Mouse (Mus musculus): Measurements from ENCODE around the gene Pim3. TPM values are rescaled to one million over a fixed set of nuclear protein-coding genes. Genes with fewer than 3 reads are reported as not detected.
A peak's percentile ranks its signal among the peaks of the same experiment; 100 is the strongest.
"Not testable (repeated sequence)": the region's sequence is repeated elsewhere in the genome, so short reads cannot be mapped to it uniquely, and the experiment has no call there.

Pim3 gene
- 3.1 and 5.0 TPM in 2 replicates for polyA plus RNA-seq (2012; rRNA removed)
- 8.1 and 8.5 TPM in 2 replicates for polyA plus RNA-seq (2014; fragmentation: Nextera tagmentation; extraction: Ambion mirVana)

DNA sequence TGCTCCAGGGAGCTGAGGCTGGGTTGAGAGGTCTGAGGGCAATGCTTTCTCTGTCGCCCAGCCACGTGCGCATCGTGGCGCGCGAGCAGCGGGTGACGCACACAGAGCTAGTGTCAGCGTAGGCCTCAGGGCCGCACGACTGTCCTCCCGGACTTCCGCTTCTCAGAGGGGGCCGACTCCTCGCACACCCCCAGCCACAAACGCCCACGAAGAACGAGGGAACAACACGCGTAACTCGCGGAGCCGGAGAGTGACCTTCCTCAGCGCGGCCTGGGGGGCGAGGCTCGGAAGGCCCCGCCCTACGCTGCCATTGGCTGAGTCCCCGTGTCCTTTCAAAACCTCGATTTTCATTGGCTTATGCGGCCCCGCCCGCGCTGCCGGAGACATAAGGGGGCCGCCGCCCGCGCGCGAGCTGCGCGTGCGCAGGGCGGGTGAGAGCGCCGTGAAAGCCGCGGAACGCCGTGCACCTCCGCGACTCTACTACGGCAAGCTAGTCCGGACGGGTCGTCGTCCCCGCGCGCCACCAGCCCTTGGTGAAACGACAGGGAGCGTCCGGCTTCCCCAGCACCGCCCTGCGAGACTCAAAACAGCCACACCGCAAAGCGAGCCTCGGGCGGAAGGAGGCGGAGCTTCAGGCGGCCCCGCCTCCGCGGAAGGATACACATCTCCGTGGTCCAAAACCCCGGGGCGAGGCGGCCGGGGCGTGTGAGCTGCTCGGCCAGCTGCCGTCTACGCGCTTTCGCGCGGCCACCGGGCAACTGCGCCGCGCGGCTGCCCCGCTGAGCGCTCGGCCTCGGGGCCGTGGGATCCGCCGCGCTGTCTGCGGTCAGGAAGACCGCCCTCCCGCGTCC lies at the start of gene Pim3:
Pim3 (plus strand) TSS at position 415 of the 851 bp plus-strand sequence.
- Histone ChIP-seq H3K4me3 (ENCODE audit: insufficient read depth in 1 of 2, low read depth in 2 of 2, low read length in 2 of 2) (peak within 1 kb of the TSS; percentile 60 to 69), H3K27me3 (ENCODE audit: control insufficient read depth, insufficient read depth, low read length) (no peaks in the 10 kb centered on the region), H3K4me2 (ENCODE audit: low read depth) (peak within 1 kb of the TSS; percentile 83), H3K27ac (no peak within 1 kb of the TSS; the same call in 1 of the 2 replicates), H3K9me3 (ENCODE audit: control insufficient read depth, low read length) (no peaks in the 10 kb centered on the region), H3K9ac (replicated peaks) (peak within 1 kb of the TSS; percentile 48), H3K4me1 (replicated peaks; ENCODE audit: control insufficient read depth in 2 of 2, insufficient read depth in 2 of 2, low read length in 1 of 2) (peaks cover 7 to 12% of the 10 kb centered on the region in 2 experiments), H3K36me3 (replicated peaks; ENCODE audit: control insufficient read depth, insufficient read depth, low read depth) (peaks cover 8% of the 10 kb centered on the region)
- peak; percentile 86 for ATAC-seq (ENCODE audit: insufficient read depth)
- peak; percentile 89 to 91 (median 90) for DNase-seq (ENCODE audit: low read depth in 3 of 3, low spot score in 3 of 3)
- under 1% methylated on average over 106 of the region's 107 CpGs for WGBS (ENCODE audit: insufficient replicate concordance)
- TF ChIP-seq EP300 (IDR thresholded peaks at IDR 0.05; ENCODE audit: low read depth) (0 out of 2 replicates have a peak, but pooled peaks have one; percentile 19), CTCF (IDR thresholded peaks at IDR 0.05; ENCODE audit: low read depth) (peak; percentile 11; the same call in 1 of the 2 replicates)

GRCm38 (mm10) chr15:88813262-88813661 lies 48.7 kb upstream of the Pim3 start:
- peaks cover 0 to under 1% of the 10 kb centered on the region in 2 experiments; a peak in 2 of 4 replicates for H3K4me1 ChIP-seq (replicated peaks; ENCODE audit: control insufficient read depth in 2 of 2, insufficient read depth in 2 of 2, low read length in 1 of 2)
- DNase-seq (ENCODE audit: low read depth in 3 of 3, low spot score in 3 of 3) (no peak), ATAC-seq (ENCODE audit: insufficient read depth) (no peak)
- H3K36me3 ChIP-seq (replicated peaks; ENCODE audit: control insufficient read depth, insufficient read depth, low read depth), result no peaks in the 10 kb centered on the region; the same call in none of the 2 replicates
- H3K4me3 ChIP-seq (ENCODE audit: insufficient read depth in 1 of 2, low read depth in 2 of 2, low read length in 2 of 2), result no peak overlapping the region
- no peak overlapping the region for H3K4me2 ChIP-seq (ENCODE audit: low read depth)
- no peaks in the 10 kb centered on the region for H3K27me3 ChIP-seq (ENCODE audit: control insufficient read depth, insufficient read depth, low read length)
- WGBS (ENCODE audit: insufficient replicate concordance), result 70% methylated on average over 3 of the region's 3 CpGs
- H3K9ac ChIP-seq (replicated peaks), result no peak overlapping the region
- TF ChIP-seq EP300 (IDR thresholded peaks at IDR 0.05; ENCODE audit: low read depth) (no peak), CTCF (IDR thresholded peaks at IDR 0.05; ENCODE audit: low read depth) (0 out of 2 replicates have a peak, but pooled peaks have one; percentile 19)
- no peaks in the 10 kb centered on the region for H3K9me3 ChIP-seq (ENCODE audit: control insufficient read depth, low read length)
- H3K27ac ChIP-seq, result no peak overlapping the region

DNA sequence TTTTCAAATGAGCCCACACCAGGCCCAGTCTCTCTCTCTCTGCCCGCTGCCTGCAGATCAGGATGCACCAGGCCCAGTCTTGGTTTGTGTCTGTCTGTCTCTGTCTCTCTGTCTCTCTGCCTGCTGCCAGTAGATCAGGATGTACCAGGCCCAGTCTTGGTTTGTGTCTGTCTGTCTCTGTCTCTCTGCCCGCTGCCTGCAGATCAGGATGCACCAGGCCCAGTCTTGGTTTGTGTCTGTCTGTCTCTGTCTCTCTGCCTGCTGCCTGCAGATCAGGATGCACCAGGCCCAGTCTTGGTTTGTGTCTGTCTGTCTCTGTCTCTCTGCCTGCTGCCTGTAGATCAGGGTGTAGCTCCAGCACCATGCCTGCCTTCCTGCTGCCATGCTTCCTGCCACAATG lies 48.1 kb upstream of the Pim3 start:
- H3K9me3 ChIP-seq (ENCODE audit: control insufficient read depth, low read length); ATAC-seq (ENCODE audit: insufficient read depth); H3K27me3 ChIP-seq (ENCODE audit: control insufficient read depth, insufficient read depth, low read length); H3K36me3 ChIP-seq (replicated peaks; ENCODE audit: control insufficient read depth, insufficient read depth, low read depth); H3K4me2 ChIP-seq (ENCODE audit: low read depth); H3K4me3 ChIP-seq (ENCODE audit: insufficient read depth in 1 of 2, low read depth in 2 of 2, low read length in 2 of 2); DNase-seq (ENCODE audit: low read depth in 3 of 3, low spot score in 3 of 3); H3K9ac ChIP-seq (replicated peaks); H3K27ac ChIP-seq; H3K4me1 ChIP-seq (replicated peaks; ENCODE audit: control insufficient read depth in 2 of 2, insufficient read depth in 2 of 2, low read length in 1 of 2): not testable (repeated sequence)
- 83% methylated on average over 2 of the region's 2 CpGs for WGBS (ENCODE audit: insufficient replicate concordance)

DNA sequence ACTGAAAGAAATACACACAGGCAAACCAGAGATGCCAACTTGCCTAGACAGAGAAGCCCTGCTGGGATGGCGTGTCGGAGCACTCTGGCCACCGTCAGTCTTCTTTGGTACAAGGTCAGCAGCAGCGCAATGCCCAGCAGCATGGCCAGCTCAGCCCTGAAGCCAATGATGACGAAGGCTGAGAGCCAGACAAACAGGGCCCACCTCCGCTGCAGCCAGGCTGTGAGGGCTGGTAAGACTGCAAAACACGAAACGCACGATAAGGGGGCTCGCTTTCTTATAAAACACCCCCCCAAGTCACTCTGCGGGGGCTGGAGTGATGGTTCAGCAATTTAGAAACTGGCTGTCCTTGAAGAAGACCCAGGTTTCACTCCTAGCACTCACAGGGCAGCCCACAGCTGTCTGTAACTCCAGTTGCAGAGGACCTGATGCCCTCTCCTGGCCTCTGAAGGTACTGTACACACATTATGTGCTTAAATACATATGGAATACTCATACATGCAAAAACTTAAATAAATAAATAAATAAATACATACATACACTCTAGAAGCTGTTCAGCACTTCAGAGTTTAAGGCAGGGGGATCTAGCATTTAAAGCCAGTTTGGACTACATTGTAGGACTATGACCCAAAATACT lies 47.5 kb upstream of the Pim3 start:
- no peak for DNase-seq (ENCODE audit: low read depth in 3 of 3, low spot score in 3 of 3)

More for the DNA sequence above, 47.5 kb upstream of the Pim3 start:
- Histone ChIP-seq H3K27ac (no peak overlapping the region), H3K36me3 (replicated peaks; ENCODE audit: control insufficient read depth, insufficient read depth, low read depth) (no peaks in the 10 kb centered on the region; the same call in none of the 2 replicates), H3K4me1 (replicated peaks; ENCODE audit: control insufficient read depth in 2 of 2, insufficient read depth in 2 of 2, low read length in 1 of 2) (peaks cover 3 to 4% of the 10 kb centered on the region in 2 experiments; a peak in 2 of 4 replicates), H3K27me3 (ENCODE audit: control insufficient read depth, insufficient read depth, low read length) (no peaks in the 10 kb centered on the region), H3K9me3 (ENCODE audit: control insufficient read depth, low read length) (no peaks in the 10 kb centered on the region), H3K9ac (replicated peaks) (no peak overlapping the region), H3K4me2 (ENCODE audit: low read depth) (no peak overlapping the region), H3K4me3 (ENCODE audit: insufficient read depth in 1 of 2, low read depth in 2 of 2, low read length in 2 of 2) (no peak overlapping the region)
- TF ChIP-seq CTCF (IDR thresholded peaks at IDR 0.05; ENCODE audit: low read depth), result peak; percentile 55
- TF ChIP-seq EP300 (IDR thresholded peaks at IDR 0.05; ENCODE audit: low read depth), result no peak
- ATAC-seq (ENCODE audit: insufficient read depth), result no peak
- WGBS (ENCODE audit: insufficient replicate concordance), result 84% methylated on average over 11 of the region's 11 CpGs
